Mouse (Mus musculus) CH12.LX (cell line): ENCODE measurements around the gene Gm20388.

Experiments used
- CTCF ChIP-seq, 2 experiments: IDR thresholded peaks in 1 of 2; conservative IDR thresholded peaks in 1 of 2; 2 replicates each; pipeline ENCODE4 v1.5.1; 2011 to 2012; ENCODE audit warnings: low read depth in 2 of 2, low read length in 2 of 2, improper control_type of control experiment in 1 of 2, inconsistent platforms in 1 of 2, mild to moderate bottlenecking in 1 of 2, moderate library complexity in 1 of 2
- E2F4 ChIP-seq: IDR thresholded peaks from 2 replicates; pipeline ENCODE4 v1.6.1; 2011; ENCODE audit warnings: low read depth, low read length, improper control_type of control experiment; ENCODE audit not compliant: insufficient replicate concordance
- GABPA ChIP-seq: IDR thresholded peaks from 2 replicates; pipeline ENCODE4 v1.6.1; 2012; ENCODE audit warnings: low read depth, low read length, improper control_type of control experiment, inconsistent platforms; ENCODE audit not compliant: insufficient replicate concordance
- KAT2A ChIP-seq: IDR thresholded peaks from 2 replicates; pipeline ENCODE4 v1.6.1; 2012; ENCODE audit warnings: low read length, improper control_type of control experiment, inconsistent platforms; ENCODE audit not compliant: insufficient replicate concordance
- MAFK ChIP-seq: IDR thresholded peaks from 2 replicates; pipeline ENCODE4 v1.6.1; 2011; ENCODE audit warnings: low read length, improper control_type of control experiment; ENCODE audit not compliant: insufficient replicate concordance
- MYC ChIP-seq: IDR thresholded peaks from 2 replicates; pipeline ENCODE4 v1.6.1; 2011; ENCODE audit warnings: low read depth, mild to moderate bottlenecking, improper control_type of control experiment, low read length
- POLR2A ChIP-seq: IDR thresholded peaks from 2 replicates; pipeline ENCODE4 v1.6.1; 2011; ENCODE audit warnings: low read depth, mild to moderate bottlenecking, improper control_type of control experiment, low read length
- RAD21 ChIP-seq: IDR thresholded peaks from 2 replicates; pipeline ENCODE4 v1.6.1; 2011; ENCODE audit warnings: low read depth, mild to moderate bottlenecking, low read length, improper control_type of control experiment, moderate library complexity
- USF2 ChIP-seq: conservative IDR thresholded peaks from 2 replicates; pipeline ENCODE4 v1.6.1; 2011; ENCODE audit warnings: low read depth, low read length, improper control_type of control experiment
- ZC3H11A ChIP-seq: IDR thresholded peaks from 2 replicates; pipeline ENCODE4 v1.6.1; 2012; ENCODE audit warnings: low read depth, mild to moderate bottlenecking, inconsistent platforms, low read length, improper control_type of control experiment
- ZNF384 ChIP-seq: IDR thresholded peaks from 2 replicates; pipeline ENCODE4 v1.6.1; 2012; ENCODE audit warnings: low read depth, low read length, improper control_type of control experiment, inconsistent platforms

GRCm38 (mm10) chr8:121558538-121558937 is 1647.9 kb downstream of the Gm20388 start:
- no peak for TF ChIP-seq MAFK
- TF ChIP-seq POLR2A: no peak
- no peak for TF ChIP-seq GABPA
- TF ChIP-seq MYC: no peak
- TF ChIP-seq CTCF (conservative IDR thresholded peaks at IDR 0.05 in 1 of 2, IDR thresholded peaks at IDR 0.05 in 1 of 2; ENCODE audit: low read depth in 2 of 2, low read length in 2 of 2): no peak
- no peak for TF ChIP-seq KAT2A
- TF ChIP-seq USF2: no peak
- TF ChIP-seq RAD21: no peak
- TF ChIP-seq E2F4: no peak
- TF ChIP-seq ZC3H11A: no peak
- TF ChIP-seq ZNF384: no peak
